Mouse (Mus musculus) MEL (cell line): ENCODE measurements around the gene Ptgs1. TPM values are rescaled to one million over a fixed set of nuclear protein-coding genes. Genes with fewer than 3 reads are reported as not detected.

Source experiments
- DNase-seq: peaks from one replicate; pipeline ENCODE4 v3.0.0; 2011; ENCODE audit warnings: low read depth, low spot score
- H3K27ac ChIP-seq: 2 replicates; pipeline ENCODE4 v1.5.1; 2012; ENCODE audit warnings: low read depth, mild to moderate bottlenecking, control low read depth, low read length, moderate library complexity; ENCODE audit not compliant: control insufficient read depth
- H3K27me3 ChIP-seq, 2 experiments: fragments of 150-350 bp in 1 of 2; sonication (generic) in 1 of 2; 2 replicates each; pipeline ENCODE4 v1.6.1; 2012; ENCODE audit warnings: low read length in 2 of 2, mild to moderate bottlenecking in 2 of 2, improper control_type of control experiment in 1 of 2, moderate library complexity in 1 of 2; ENCODE audit not compliant: insufficient read depth in 2 of 2, control insufficient read depth in 1 of 2
- H3K36me3 ChIP-seq, 2 experiments: 2 replicates each; pipeline ENCODE4 v1.6.1; 2012 to 2014; ENCODE audit warnings: low read length in 2 of 2, improper control_type of control experiment in 1 of 2, inconsistent platforms in 1 of 2, mild to moderate bottlenecking in 1 of 2; ENCODE audit not compliant: insufficient read depth in 2 of 2, control insufficient read depth in 1 of 2
- H3K4me1 ChIP-seq, 2 experiments: fragments of 150-350 bp in 1 of 2; sonication (generic) in 1 of 2; 2 replicates each; pipeline ENCODE4 v1.6.1; 2012; ENCODE audit warnings: low read length in 2 of 2, improper control_type of control experiment in 1 of 2, mild to moderate bottlenecking in 1 of 2; ENCODE audit not compliant: insufficient read depth in 2 of 2, control insufficient read depth in 1 of 2
- H3K4me3 ChIP-seq, 2 experiments: fragments of 150-350 bp in 1 of 2; sonication (generic) in 1 of 2; 2 replicates each; pipeline ENCODE4 v1.5.1; 2012; ENCODE audit warnings: low read depth in 2 of 2, low read length in 2 of 2, mild to moderate bottlenecking in 2 of 2, moderate library complexity in 2 of 2, control low read depth in 1 of 2, improper control_type of control experiment in 1 of 2; ENCODE audit not compliant: control insufficient read depth in 1 of 2, insufficient read depth in 1 of 2
- H3K79me2 ChIP-seq: 2 replicates; pipeline ENCODE4 v1.6.1; 2012; ENCODE audit warnings: mild to moderate bottlenecking, low read length, moderate library complexity; ENCODE audit not compliant: control insufficient read depth, poor library complexity, insufficient read depth
- H3K9ac ChIP-seq: 2 replicates; pipeline ENCODE4 v1.6.1; 2012; ENCODE audit warnings: low read depth, mild to moderate bottlenecking, control low read depth, low read length, moderate library complexity; ENCODE audit not compliant: control insufficient read depth, poor library complexity, severe bottlenecking
- H3K9me3 ChIP-seq: fragments of 150-350 bp; sonication (generic); replicated peaks from 2 replicates; pipeline ENCODE4 v1.6.1; 2012; ENCODE audit warnings: mild to moderate bottlenecking, low read length, improper control_type of control experiment, moderate library complexity; ENCODE audit not compliant: insufficient read depth
- BHLHE40 ChIP-seq: IDR thresholded peaks from 2 replicates; pipeline ENCODE4 v1.6.1; 2012; ENCODE audit warnings: low read depth, mild to moderate bottlenecking, inconsistent platforms, low read length, improper control_type of control experiment, borderline replicate concordance
- CHD2 ChIP-seq: IDR thresholded peaks from 2 replicates; pipeline ENCODE4 v1.6.1; 2011; ENCODE audit warnings: low read length, improper control_type of control experiment
- CTCF ChIP-seq, 3 experiments: IDR thresholded peaks in 2 of 3; conservative IDR thresholded peaks in 1 of 3; 2 replicates each; pipeline ENCODE4 v1.5.1; 2011 to 2012; ENCODE audit warnings: low read length in 3 of 3, low read depth in 2 of 3, mild to moderate bottlenecking in 2 of 3, improper control_type of control experiment in 1 of 3, inconsistent platforms in 1 of 3, mixed read lengths in 1 of 3, moderate library complexity in 1 of 3; ENCODE audit not compliant: control insufficient read depth in 1 of 3, insufficient read depth in 1 of 3, poor library complexity in 1 of 3, severe bottlenecking in 1 of 3
- EP300 ChIP-seq, 2 experiments: IDR thresholded peaks; 2 replicates each; pipeline ENCODE4 v1.6.1; 2011; ENCODE audit warnings: improper control_type of control experiment in 2 of 2, low read length in 2 of 2, low read depth in 1 of 2, mild to moderate bottlenecking in 1 of 2
- GABPA ChIP-seq: IDR thresholded peaks from 2 replicates; pipeline ENCODE4 v1.6.1; 2012; ENCODE audit warnings: low read depth, mild to moderate bottlenecking, inconsistent platforms, low read length, improper control_type of control experiment, moderate library complexity
- GATA1 ChIP-seq: IDR thresholded peaks from 2 replicates; pipeline ENCODE4 v1.6.1; 2011; ENCODE audit warnings: low read depth, low read length, improper control_type of control experiment
- HCFC1 ChIP-seq: IDR thresholded peaks from 2 replicates; pipeline ENCODE4 v1.6.1; 2012; ENCODE audit warnings: low read depth, mild to moderate bottlenecking, inconsistent platforms, low read length, improper control_type of control experiment, moderate library complexity
- MAZ ChIP-seq: IDR thresholded peaks from 2 replicates; pipeline ENCODE4 v1.6.1; 2012; ENCODE audit warnings: low read depth, mild to moderate bottlenecking, inconsistent platforms, low read length, improper control_type of control experiment
- MXI1 ChIP-seq: IDR thresholded peaks from 2 replicates; pipeline ENCODE4 v1.6.1; 2011; ENCODE audit warnings: mild to moderate bottlenecking, low read depth, low read length, improper control_type of control experiment
- POLR2A ChIP-seq, 2 experiments: IDR thresholded peaks; 2 replicates each; pipeline ENCODE4 v1.6.1; 2011 to 2012; ENCODE audit warnings: low read length in 2 of 2, mild to moderate bottlenecking in 2 of 2, control low read depth in 1 of 2, improper control_type of control experiment in 1 of 2, low read depth in 1 of 2, moderate library complexity in 1 of 2; ENCODE audit not compliant: control insufficient read depth in 1 of 2, insufficient read depth in 1 of 2, poor library complexity in 1 of 2
- POLR2AphosphoS2 ChIP-seq: IDR thresholded peaks from 2 replicates; pipeline ENCODE4 v1.6.1; 2011; ENCODE audit warnings: low read length, improper control_type of control experiment
- POLR2AphosphoS5 ChIP-seq: IDR thresholded peaks from 2 replicates; pipeline ENCODE4 v1.6.1; 2012; ENCODE audit warnings: low read depth, borderline replicate concordance, mild to moderate bottlenecking, inconsistent platforms, low read length, moderate library complexity, mixed read lengths
- TAL1 ChIP-seq: IDR thresholded peaks from 2 replicates; pipeline ENCODE4 v1.6.1; 2012; ENCODE audit warnings: mild to moderate bottlenecking, inconsistent platforms, low read length, moderate library complexity, mixed read lengths
- TCF12 ChIP-seq: IDR thresholded peaks from 2 replicates; pipeline ENCODE4 v1.6.1; 2014; ENCODE audit warnings: low read depth, mild to moderate bottlenecking, inconsistent platforms, low read length, improper control_type of control experiment, moderate library complexity
- UBTF ChIP-seq: IDR thresholded peaks from 2 replicates; pipeline ENCODE4 v1.6.1; 2012; ENCODE audit warnings: low read depth, mild to moderate bottlenecking, inconsistent platforms, low read length, improper control_type of control experiment, moderate library complexity, borderline replicate concordance; ENCODE audit not compliant: insufficient read depth
- USF2 ChIP-seq, 2 experiments: IDR thresholded peaks; 2 replicates each; pipeline ENCODE4 v1.6.1; 2011 to 2012; ENCODE audit warnings: improper control_type of control experiment in 2 of 2, low read length in 2 of 2, borderline replicate concordance in 1 of 2, inconsistent platforms in 1 of 2, low read depth in 1 of 2, mild to moderate bottlenecking in 1 of 2; ENCODE audit not compliant: insufficient read depth in 1 of 2
- ZKSCAN1 ChIP-seq: IDR thresholded peaks from 2 replicates; pipeline ENCODE4 v1.6.1; 2012; ENCODE audit warnings: low read depth, mild to moderate bottlenecking, inconsistent platforms, low read length, improper control_type of control experiment, moderate library complexity
- polyA plus RNA-seq, 2 experiments: library from polyadenylated mRNA; stranded (reverse) in 1 of 2; unstranded in 1 of 2; fragments of >175 nt in 1 of 2; fragments of >200 nt in 1 of 2; gene quantifications; 2 replicates each; pipeline versions ENCODE4 v1.2.1 to v1.2.4; 2012; ENCODE audit warnings: low replicate concordance in 2 of 2, low read depth in 1 of 2; ENCODE audit not compliant: insufficient read length in 2 of 2, insufficient read depth in 1 of 2, missing spikeins in 1 of 2
- total RNA-seq: library from RNA; depleted of rRNA; stranded (reverse); fragments of 300-350 nt; gene quantifications from 2 replicates; pipeline ENCODE4 v1.2.3, GENCODE M21; 2012

The Ptgs1 gene
- total and polyA plus RNA-seq, 3 experiments = 3.9 to 20.0 TPM; not detected in 1

- TF ChIP-seq HCFC1 (no peak), POLR2A (IDR thresholded peaks at IDR 0.05; ENCODE audit: control insufficient read depth in 1 of 2, insufficient read depth in 1 of 2, low read depth in 1 of 2, low read length in 2 of 2, poor library complexity in 1 of 2) (no peak), USF2 (IDR thresholded peaks at IDR 0.05; ENCODE audit: borderline replicate concordance in 1 of 2, insufficient read depth in 1 of 2, low read depth in 1 of 2, low read length in 2 of 2) (no peak)
- Histone ChIP-seq H3K9me3 (no peaks in the 10 kb centered on the region), H3K79me2 (no peaks in the 10 kb centered on the region; the same call in 1 of the 2 replicates), H3K27ac (no peak overlapping the region), H3K9ac (no peak overlapping the region), H3K27me3 (no peaks in the 10 kb centered on the region), H3K36me3 (peaks cover 0 to 14% of the 10 kb centered on the region in 2 experiments; a peak in 2 of 4 replicates), H3K4me3 (no peak overlapping the region), H3K4me1 (peaks cover 5 to 41% of the 10 kb centered on the region in 2 experiments)
- DNase-seq = no peak
Observed at GRCm38 (mm10) chr2:36200813-36201212, 29.4 kb upstream of the Ptgs1 start.

DNA sequence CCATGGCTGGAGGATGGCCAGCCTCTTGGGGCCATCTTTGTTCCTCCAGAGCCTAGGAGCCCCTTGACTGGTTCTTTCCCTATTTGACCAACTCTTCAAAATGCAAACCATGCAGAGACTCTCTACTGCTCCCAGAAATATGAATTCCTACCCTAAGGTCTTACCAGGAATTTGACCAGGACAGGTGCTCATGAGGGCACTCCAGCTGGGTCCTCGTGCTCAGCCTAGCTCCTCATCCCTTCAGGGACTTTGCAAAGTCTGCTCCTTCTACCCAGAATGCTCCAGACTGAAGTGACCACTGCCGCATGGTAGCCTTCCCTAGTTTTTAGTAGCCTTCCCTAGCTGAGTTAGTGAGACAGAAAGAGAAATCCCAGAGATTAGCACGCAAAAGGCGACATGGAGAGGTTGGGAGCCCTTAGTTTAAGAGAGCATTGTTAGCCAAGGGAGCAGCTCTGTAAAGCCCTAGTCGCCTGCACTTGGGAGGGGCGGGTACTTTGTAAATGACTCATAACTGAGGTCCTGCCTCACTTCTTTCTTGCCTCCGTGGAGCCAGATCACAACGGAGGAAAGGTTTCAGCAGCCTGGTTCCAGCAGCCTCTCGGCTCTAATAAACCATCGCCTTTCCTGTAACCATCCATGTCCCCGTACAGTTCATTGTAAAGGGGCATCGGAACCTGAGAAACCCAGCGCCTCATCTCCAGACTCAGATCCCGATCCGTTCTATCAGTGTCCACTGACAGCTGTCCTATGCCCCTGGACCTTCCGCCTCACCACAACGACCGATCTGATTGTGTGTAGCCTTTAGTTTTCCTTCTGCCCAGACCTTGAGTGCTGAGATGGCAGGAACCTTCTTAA lies 28.2 kb upstream of the Ptgs1 start:
- Histone ChIP-seq H3K27ac (no peak overlapping the region), H3K9me3 (no peaks in the 10 kb centered on the region), H3K4me1 (peaks cover 5 to 46% of the 10 kb centered on the region in 2 experiments), H3K36me3 (peaks cover 0 to 14% of the 10 kb centered on the region in 2 experiments; a peak in 2 of 4 replicates), H3K4me3 (no peak overlapping the region), H3K9ac (no peak overlapping the region), H3K27me3 (no peaks in the 10 kb centered on the region), H3K79me2 (no peaks in the 10 kb centered on the region; the same call in 1 of the 2 replicates)
- peak; percentile 51 for DNase-seq
- no peak for TF ChIP-seq BHLHE40
- TF ChIP-seq CTCF (IDR thresholded peaks at IDR 0.05 in 2 of 3, conservative IDR thresholded peaks at IDR 0.05 in 1 of 3; ENCODE audit: control insufficient read depth in 1 of 3, insufficient read depth in 1 of 3, low read depth in 2 of 3, low read length in 3 of 3, poor library complexity in 1 of 3, severe bottlenecking in 1 of 3) = no peak
- TF ChIP-seq POLR2A (IDR thresholded peaks at IDR 0.05; ENCODE audit: control insufficient read depth in 1 of 2, insufficient read depth in 1 of 2, low read depth in 1 of 2, low read length in 2 of 2, poor library complexity in 1 of 2) = no peak
- TF ChIP-seq POLR2AphosphoS5 = no peak
- TF ChIP-seq USF2 (IDR thresholded peaks at IDR 0.05; ENCODE audit: borderline replicate concordance in 1 of 2, insufficient read depth in 1 of 2, low read depth in 1 of 2, low read length in 2 of 2) = no peak
- TF ChIP-seq EP300 (IDR thresholded peaks at IDR 0.05; ENCODE audit: low read depth in 1 of 2, low read length in 2 of 2) = no peak
- no peak for TF ChIP-seq GATA1
- no peak for TF ChIP-seq MAZ
- no peak for TF ChIP-seq MXI1
- TF ChIP-seq GABPA = no peak
- no peak for TF ChIP-seq POLR2AphosphoS2
- TF ChIP-seq ZKSCAN1 = no peak
- no peak for TF ChIP-seq UBTF
- TF ChIP-seq TAL1 = no peak
- no peak for TF ChIP-seq CHD2
- no peak for TF ChIP-seq TCF12
